In genomic region chr3:9148605-9149004, GRCm38 (mm10) we compare ENCODE assay signal across 13 mouse cellular contexts.
"Had no signal": no experiment of that assay in that cellular context is flagged by ENCODE, and none has a peak within 500 bp of the region (broad histone marks: within the 10 kb centered on the region; RNA-seq: fewer than 3 reads in every experiment).

No protein-coding gene starts in this region.

- DNase-seq: kidney, adult 18-20 months; kidney, adult 9 months; kidney, postnatal 14 days; kidney, postnatal 4 days; liver, embryonic 13.5 days; lung, embryonic 14.5 days; midbrain, embryonic 14.5 days; right cerebral cortex, adult 18-20 months; right cerebral cortex, postnatal 14 days; right cerebral cortex, postnatal 4 days; thymus, adult 18-20 months; thymus, postnatal 36 days had no signal

- ATAC-seq: lung, postnatal 0 days had no signal
